Mouse (Mus musculus) neural tube, embryonic 12.5 days (tissue): ENCODE results near the gene Gm12253. TPM values are rescaled to one million over a fixed set of nuclear protein-coding genes. Genes with fewer than 3 reads are reported as not detected.

Experiments used
- ATAC-seq: fragments of 200-750 bp; cut with Nextera tagmentation; 2 replicates; pipeline ENCODE4 v1.8.0; 2017; ENCODE audit warnings: low read depth, mild to moderate bottlenecking, moderate TSS enrichment, moderate library complexity; ENCODE audit not compliant: low FRiP score
- H3K27ac ChIP-seq: fragments of 300-500 bp; sonication (generic); 2 replicates; pipeline ENCODE4 v1.5.1; 2016
- H3K27me3 ChIP-seq: fragments of 300-500 bp; sonication (generic); replicated peaks from 2 replicates; pipeline ENCODE4 v1.6.1; 2016; ENCODE audit warnings: mild to moderate bottlenecking
- H3K36me3 ChIP-seq: fragments of 300-500 bp; sonication (generic); 2 replicates; pipeline ENCODE4 v1.6.1; 2016; ENCODE audit warnings: mild to moderate bottlenecking
- H3K4me1 ChIP-seq: fragments of 300-500 bp; sonication (generic); 2 replicates; pipeline ENCODE4 v1.6.1; 2016
- H3K4me2 ChIP-seq: fragments of 300-500 bp; sonication (generic); replicated peaks from 2 replicates; pipeline ENCODE4 v1.6.1; 2016; ENCODE audit warnings: mild to moderate bottlenecking
- H3K4me3 ChIP-seq: fragments of 300-500 bp; sonication (generic); 2 replicates; pipeline ENCODE4 v1.5.1; 2016
- H3K9ac ChIP-seq: fragments of 300-500 bp; sonication (generic); 2 replicates; pipeline ENCODE4 v1.6.1; 2016; ENCODE audit warnings: mild to moderate bottlenecking
- H3K9me3 ChIP-seq: fragments of 300-500 bp; sonication (generic); 2 replicates; pipeline ENCODE4 v1.6.1; 2016; ENCODE audit warnings: mild to moderate bottlenecking
- WGBS: fragments of 180-500 bp; shearing (Covaris S2); methylation state at CpG from one replicate; pipeline ENCODE4 v1.1.7; 2016; 5-methylcytosine and 5-hydroxymethylcytosine counted together
- polyA plus RNA-seq: library from polyadenylated mRNA; unstranded; fragments of >200 nt; fragmentation: Nextera tagmentation; extraction: Ambion mirVana; gene quantifications from 2 replicates; pipeline ENCODE4 v1.2.1, GENCODE M21; 2016

Gm12253 gene
- not detected in 2 replicates for polyA plus RNA-seq

- H3K4me3 ChIP-seq: no peak within 1 kb of the TSS
- no peak within 1 kb of the TSS for H3K27ac ChIP-seq
- no peaks in the 10 kb centered on the region for H3K9me3 ChIP-seq
- H3K27me3 ChIP-seq: no peaks in the 10 kb centered on the region
- H3K4me1 ChIP-seq: no peaks in the 10 kb centered on the region
- no peak within 1 kb of the TSS for H3K4me2 ChIP-seq
- no peaks in the 10 kb centered on the region for H3K36me3 ChIP-seq
- ATAC-seq: no peak
- 89% methylated on average over 3 of the region's 3 CpGs for WGBS
- H3K9ac ChIP-seq: no peak within 1 kb of the TSS
Observed at GRCm38 (mm10) chr11:58432259-58432658, at the start of gene Gm12253. TSS of gene Gm12253 (plus strand) at chr11:58432559.

GRCm38 (mm10) chr11:58399985-58400645 lies 32.2 kb upstream of the Gm12253 start:
- no peaks in the 10 kb centered on the region for H3K4me1 ChIP-seq
- no peak overlapping the region for H3K27ac ChIP-seq
- no peak overlapping the region for H3K4me3 ChIP-seq
- WGBS: 51% methylated on average over 6 of the region's 6 CpGs
- H3K36me3 ChIP-seq: no peaks in the 10 kb centered on the region
- ATAC-seq: peak; percentile 58; the same call in 1 of the 2 replicates
- no peak overlapping the region for H3K9ac ChIP-seq
- H3K9me3 ChIP-seq: no peaks in the 10 kb centered on the region
- no peaks in the 10 kb centered on the region for H3K27me3 ChIP-seq
- no peak overlapping the region for H3K4me2 ChIP-seq

GRCm38 (mm10) chr11:58400655-58401054 lies 31.7 kb upstream of the Gm12253 start:
- Histone ChIP-seq H3K9ac (no peak overlapping the region), H3K36me3 (no peaks in the 10 kb centered on the region), H3K27ac (no peak overlapping the region), H3K4me1 (no peaks in the 10 kb centered on the region), H3K4me2 (no peak overlapping the region), H3K4me3 (no peak overlapping the region), H3K27me3 (no peaks in the 10 kb centered on the region), H3K9me3 (no peaks in the 10 kb centered on the region)
- 0 out of 2 replicates have a peak, but pooled peaks have one; percentile 29 for ATAC-seq
- WGBS: 49% methylated on average over 5 of the region's 5 CpGs

GRCm38 (mm10) chr11:58408066-58408465 lies 24.3 kb upstream of the Gm12253 start:
- H3K4me2 ChIP-seq: no peak overlapping the region

GRCm38 (mm10) chr11:58418336-58418735 lies 14.0 kb upstream of the Gm12253 start:
- Histone ChIP-seq H3K27ac (no peak overlapping the region), H3K4me2 (no peak overlapping the region), H3K4me3 (no peak overlapping the region), H3K27me3 (no peaks in the 10 kb centered on the region), H3K9ac (no peak overlapping the region), H3K36me3 (no peaks in the 10 kb centered on the region), H3K4me1 (no peaks in the 10 kb centered on the region), H3K9me3 (no peaks in the 10 kb centered on the region)
- 89% methylated on average over 3 of the region's 3 CpGs for WGBS
- no peak for ATAC-seq

More at GRCm38 (mm10) chr11:58408066-58408465, 24.3 kb upstream of the Gm12253 start:
- no peaks in the 10 kb centered on the region for H3K27me3 ChIP-seq
- no peak for ATAC-seq
- no peak overlapping the region for H3K9ac ChIP-seq
- WGBS: 75% methylated on average over 3 of the region's 3 CpGs
- no peaks in the 10 kb centered on the region for H3K36me3 ChIP-seq
- H3K4me3 ChIP-seq: no peak overlapping the region
- H3K9me3 ChIP-seq: no peaks in the 10 kb centered on the region
- no peak overlapping the region for H3K27ac ChIP-seq
- H3K4me1 ChIP-seq: no peaks in the 10 kb centered on the region

GRCm38 (mm10) chr11:58420815-58421214 lies 11.5 kb upstream of the Gm12253 start, which contains the start of gene 1810065E05Rik:
TSS of gene 1810065E05Rik (plus strand) at chr11:58421111.
- ATAC-seq: no peak
- Histone ChIP-seq H3K27me3 (no peaks in the 10 kb centered on the region), H3K9ac (no peak within 1 kb of the TSS), H3K4me3 (no peak within 1 kb of the TSS), H3K4me2 (no peak within 1 kb of the TSS), H3K9me3 (no peaks in the 10 kb centered on the region), H3K27ac (no peak within 1 kb of the TSS), H3K36me3 (no peaks in the 10 kb centered on the region), H3K4me1 (no peaks in the 10 kb centered on the region)
- 61% methylated on average over 1 of the region's 1 CpGs for WGBS

- Histone ChIP-seq H3K27ac (no peak overlapping the region), H3K4me3 (no peak overlapping the region), H3K4me1 (no peaks in the 10 kb centered on the region), H3K9me3 (no peaks in the 10 kb centered on the region), H3K36me3 (no peaks in the 10 kb centered on the region), H3K27me3 (no peaks in the 10 kb centered on the region), H3K9ac (no peak overlapping the region), H3K4me2 (no peak overlapping the region)
- WGBS: 36% methylated on average over 5 of the region's 5 CpGs
- ATAC-seq: no peak
Observed at GRCm38 (mm10) chr11:58437866-58438265, 5.5 kb downstream of the Gm12253 start.

GRCm38 (mm10) chr11:58452759-58453158 lies 20.4 kb downstream of the Gm12253 start, which contains the start of gene Lypd9:
TSS of gene Lypd9 (minus strand) at chr11:58452923.
- Histone ChIP-seq H3K27ac (no peak within 1 kb of the TSS), H3K27me3 (no peaks in the 10 kb centered on the region), H3K4me2 (no peak within 1 kb of the TSS), H3K4me3 (no peak within 1 kb of the TSS), H3K36me3 (no peaks in the 10 kb centered on the region), H3K9me3 (0 out of 2 replicates have a peak, but pooled peaks cover 6% of the 10 kb centered on the region), H3K9ac (no peak within 1 kb of the TSS), H3K4me1 (no peaks in the 10 kb centered on the region)
- ATAC-seq: no peak
- 97% methylated on average over 9 of the region's 9 CpGs for WGBS

GRCm38 (mm10) chr11:58453592-58453991 lies 21.2 kb downstream of the Gm12253 start:
- no peak for ATAC-seq
- Histone ChIP-seq H3K4me3 (no peak overlapping the region), H3K36me3 (no peaks in the 10 kb centered on the region), H3K9me3 (0 out of 2 replicates have a peak, but pooled peaks cover 6% of the 10 kb centered on the region), H3K27ac (no peak overlapping the region), H3K4me1 (no peaks in the 10 kb centered on the region), H3K27me3 (no peaks in the 10 kb centered on the region), H3K9ac (no peak overlapping the region), H3K4me2 (no peak overlapping the region)
- 72% methylated on average over 4 of the region's 4 CpGs for WGBS

GRCm38 (mm10) chr11:58462170-58462569 lies 29.8 kb downstream of the Gm12253 start, which contains the start of gene Olfr30:
TSS of gene Olfr30 (minus strand) at chr11:58462270.
- Histone ChIP-seq H3K4me3 (no peak within 1 kb of the TSS), H3K4me2 (no peak within 1 kb of the TSS), H3K4me1 (no peaks in the 10 kb centered on the region), H3K9me3 (no peaks in the 10 kb centered on the region), H3K36me3 (no peaks in the 10 kb centered on the region), H3K9ac (no peak within 1 kb of the TSS), H3K27me3 (no peaks in the 10 kb centered on the region), H3K27ac (no peak within 1 kb of the TSS)
- no peak for ATAC-seq

Other genes with a start within 250 kb of the Gm12253 start
- gene Igtp, start 233.0 kb upstream of the Gm12253 start, polyA plus RNA-seq: 2.0 TPM in 2 replicates
- 0.50 and 0.85 TPM in 2 replicates for gene Irgm2, start 232.9 kb upstream of the Gm12253 start, polyA plus RNA-seq
- 0.15 TPM in 1 of 2 replicates, not detected in the other for gene 4930438A08Rik, start 157.8 kb upstream of the Gm12253 start, polyA plus RNA-seq
- gene Zfp692, start 125.5 kb upstream of the Gm12253 start, polyA plus RNA-seq: 27.4 and 30.8 TPM in 2 replicates
- 32.0 and 32.2 TPM in 2 replicates for gene Zfp672, start 102.2 kb upstream of the Gm12253 start, polyA plus RNA-seq
- 51.5 and 52.8 TPM in 2 replicates for gene Sh3bp5l, start 101.8 kb upstream of the Gm12253 start, polyA plus RNA-seq
- not detected in 2 replicates for gene Lypd8, start 53.5 kb upstream of the Gm12253 start, polyA plus RNA-seq
- gene 1810065E05Rik, start 11.4 kb upstream of the Gm12253 start, polyA plus RNA-seq: not detected in 2 replicates
- gene Lypd9, start 20.4 kb downstream of the Gm12253 start, polyA plus RNA-seq: not detected in 2 replicates
- not detected in 2 replicates for gene Olfr30, start 29.7 kb downstream of the Gm12253 start, polyA plus RNA-seq
- gene Olfr332, start 60.0 kb downstream of the Gm12253 start, polyA plus RNA-seq: not detected in 2 replicates
- gene Olfr331, start 70.0 kb downstream of the Gm12253 start, polyA plus RNA-seq: not detected in 2 replicates
- not detected in 2 replicates for gene Olfr330, start 102.3 kb downstream of the Gm12253 start, polyA plus RNA-seq
- gene Olfr329-ps, start 113.9 kb downstream of the Gm12253 start, polyA plus RNA-seq: not detected in 2 replicates
- gene Olfr328, start 123.1 kb downstream of the Gm12253 start, polyA plus RNA-seq: 0.09 TPM in 1 of 2 replicates, not detected in the other
- gene Olfr224, start 138.0 kb downstream of the Gm12253 start, polyA plus RNA-seq: not detected in 2 replicates
- not detected in 2 replicates for gene Olfr325, start 145.2 kb downstream of the Gm12253 start, polyA plus RNA-seq
- gene Olfr324, start 162.6 kb downstream of the Gm12253 start, polyA plus RNA-seq: not detected in 2 replicates
- gene 2210407C18Rik, start 183.5 kb downstream of the Gm12253 start, polyA plus RNA-seq: not detected in 2 replicates
- gene Olfr323, start 197.9 kb downstream of the Gm12253 start, polyA plus RNA-seq: not detected in 2 replicates
- gene Trim58, start 207.9 kb downstream of the Gm12253 start, polyA plus RNA-seq: 0.41 and 0.44 TPM in 2 replicates
- not detected in 2 replicates for gene Olfr322, start 226.2 kb downstream of the Gm12253 start, polyA plus RNA-seq
- not detected in 2 replicates for gene Olfr320, start 248.5 kb downstream of the Gm12253 start, polyA plus RNA-seq